Mouse (Mus musculus): ENCODE data around the gene Iqgap3.

GRCm38 (mm10) chr3:88129006-88129405 lies 47.2 kb downstream of the Iqgap3 start:
- TF ChIP-seq POLR2A (IDR thresholded peaks at IDR 0.05; ENCODE audit: control insufficient read depth, low read depth, low read length) (no peak), CTCF (IDR thresholded peaks at IDR 0.05; ENCODE audit: control insufficient read depth, insufficient read depth, insufficient replicate concordance, low read depth, low read length) (no peak)
